Mouse (Mus musculus) layer of hippocampus, adult 8-10 months (tissue): ENCODE data around the gene Tecr. TPM values are rescaled to one million over a fixed set of nuclear protein-coding genes. Genes with fewer than 3 reads are reported as not detected.

Experiments used
- DNase-seq, 2 experiments: peaks; one replicate each; pipeline ENCODE4 v3.0.0; 2022; ENCODE audit warnings: low spot score in 2 of 2
- total RNA-seq, 4 experiments: library from RNA; stranded (reverse); gene quantifications; 2 replicates each; pipeline ENCODE4 v1.2.4; 2022

The Tecr gene
- total RNA-seq, result 100 to 1,000 TPM; 568 to 585 (median 584) TPM

GRCm38 (mm10) chr8:83607661-83608397 is at the start of gene Tecr, which contains the start of gene Dnajb1:
TSS of gene Tecr (minus strand) at chr8:83607971.
TSS of gene Dnajb1 (plus strand) at chr8:83608193.
- DNase-seq, result peak; percentile 99

DNA sequence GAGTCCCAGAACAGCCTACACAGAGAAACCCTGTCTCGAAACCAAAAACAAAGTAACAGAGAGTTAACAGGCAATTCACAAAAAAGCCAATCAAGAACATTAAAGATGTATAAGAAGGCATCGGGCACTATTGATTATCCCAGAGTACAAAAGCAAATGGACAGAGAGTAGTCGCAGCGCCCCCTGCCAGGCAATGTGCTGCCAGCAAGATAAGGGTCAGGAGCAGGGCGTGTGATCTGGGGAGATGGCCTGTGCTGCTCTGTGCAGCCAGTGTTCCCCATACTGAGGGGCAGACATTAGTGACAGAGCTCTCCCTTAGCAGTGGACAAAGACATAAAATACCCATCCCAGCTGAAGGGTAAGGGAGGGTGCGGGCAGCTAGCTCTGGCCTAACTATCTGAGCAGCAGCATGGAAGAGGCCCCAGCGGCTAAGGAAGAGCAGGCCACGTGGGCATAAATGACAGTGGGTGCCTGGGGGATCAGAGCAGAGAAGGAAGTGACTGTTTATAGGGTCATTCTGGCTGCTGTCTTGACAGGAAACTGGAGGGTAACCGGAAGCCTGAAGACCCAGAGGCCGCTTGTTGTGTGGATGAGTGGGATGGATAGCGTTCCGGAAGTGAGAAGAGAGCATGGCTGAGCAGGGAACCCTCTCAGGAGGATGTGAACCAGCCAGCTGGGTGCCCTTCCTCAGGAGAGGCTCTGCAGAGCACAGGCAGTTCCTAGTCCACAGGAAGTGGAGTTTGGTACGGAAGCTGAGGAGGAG is 48.9 kb upstream of the Tecr start:
- DNase-seq, result no peak

DNA sequence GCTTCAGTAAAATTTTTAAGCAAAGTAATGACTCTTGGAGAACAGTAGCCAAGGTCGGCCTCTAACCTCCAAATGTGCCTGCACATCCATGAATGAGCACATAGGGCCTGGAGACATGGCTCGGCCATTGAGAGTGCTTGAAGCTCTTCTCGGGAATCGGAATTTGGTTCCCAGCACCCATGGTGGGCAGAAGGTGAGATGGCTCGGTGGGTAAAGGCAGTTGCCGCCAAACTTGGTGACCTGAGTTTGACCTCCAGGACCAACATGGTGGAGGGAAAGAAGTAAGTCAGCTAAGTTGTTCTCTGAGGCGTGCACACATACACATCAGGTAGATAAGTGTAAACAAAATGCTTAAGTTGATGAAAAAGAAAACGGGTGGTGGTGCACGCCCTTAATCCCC is 48.3 kb upstream of the Tecr start:
- DNase-seq, result no peak

DNA sequence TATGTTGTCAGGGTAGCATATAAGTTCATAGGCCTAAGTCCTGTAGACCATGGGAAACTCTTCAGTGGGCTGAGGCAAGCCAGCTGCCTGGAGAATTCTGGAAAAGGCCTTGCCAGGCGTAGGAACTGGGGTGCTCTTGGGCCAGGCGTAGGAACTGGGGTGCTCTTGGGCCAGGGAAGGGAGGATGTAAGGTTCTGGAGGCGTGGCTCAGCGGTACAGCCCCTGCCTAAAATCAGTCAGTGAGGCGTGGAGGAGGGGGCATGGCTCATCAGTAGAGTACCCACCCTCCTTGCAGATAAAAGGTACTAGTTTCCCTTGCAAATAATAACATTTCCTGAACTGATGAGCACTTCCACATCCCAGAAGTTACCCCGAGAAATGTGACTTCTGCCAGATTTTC is 47.0 kb upstream of the Tecr start:
- DNase-seq, result no peak

DNA sequence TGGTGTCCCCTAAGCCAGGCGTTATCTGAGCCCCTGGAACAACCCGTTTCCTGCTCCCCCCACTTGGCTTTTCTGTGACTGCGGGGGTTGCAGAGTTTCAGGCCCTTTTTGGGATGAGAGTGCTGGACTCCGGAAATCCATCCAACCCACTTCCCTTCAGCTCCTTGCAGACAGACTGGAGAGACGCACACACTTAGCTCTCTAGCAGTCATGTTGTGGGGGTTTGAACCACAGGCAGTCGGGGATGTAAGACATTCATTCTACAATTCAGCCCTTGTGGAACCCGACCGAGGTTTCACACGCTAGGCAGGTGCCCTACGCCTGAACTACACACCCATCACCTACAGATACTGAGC is 45.9 kb upstream of the Tecr start:
- no peak for DNase-seq

GRCm38 (mm10) chr8:83652744-83653661 is 45.2 kb upstream of the Tecr start:
- no peak for DNase-seq

GRCm38 (mm10) chr8:83652030-83652743 is 44.4 kb upstream of the Tecr start, which contains the start of gene Gipc1:
TSS of gene Gipc1 (plus strand) at chr8:83652677.
- DNase-seq, result peak; percentile 96 to 97

DNA sequence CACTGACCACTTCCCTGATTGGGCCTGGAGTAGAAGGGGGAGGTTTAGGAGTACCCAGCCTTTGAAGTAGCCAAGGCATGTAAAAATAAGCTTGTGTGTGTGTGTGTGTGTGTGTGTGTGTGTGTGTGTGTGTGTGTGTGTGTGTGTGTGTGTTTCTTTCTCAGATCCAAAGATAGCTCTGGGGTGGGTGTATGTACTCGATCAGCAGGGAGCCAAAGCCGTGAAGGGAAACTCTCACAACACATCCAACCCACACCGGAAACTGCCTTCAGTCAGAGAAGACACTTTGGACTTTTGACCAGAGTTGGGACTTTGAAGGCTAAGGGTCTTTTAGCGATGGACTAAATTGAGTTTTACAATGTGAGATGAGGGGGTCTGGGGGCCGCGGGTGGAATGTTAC is 41.9 kb upstream of the Tecr start:
- no peak for DNase-seq

DNA sequence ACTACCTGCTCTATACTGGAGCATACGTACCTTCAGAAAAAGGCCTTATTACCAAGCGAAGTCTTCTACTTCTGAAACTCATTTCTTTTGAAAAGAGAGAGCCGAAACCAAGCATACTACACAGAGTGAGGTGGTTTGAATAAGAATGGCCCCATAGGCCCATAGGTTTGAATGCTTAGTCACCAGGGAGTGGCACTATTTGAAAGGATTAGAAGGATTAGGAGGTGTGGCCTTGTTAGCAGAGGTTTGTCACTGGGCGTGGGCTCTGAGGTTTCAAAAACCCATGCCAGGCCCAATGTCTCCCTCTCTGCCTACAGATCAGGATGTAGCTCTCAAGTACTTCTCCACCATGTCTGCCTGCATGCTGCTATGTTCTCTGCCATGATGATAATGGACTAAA is 40.3 kb upstream of the Tecr start:
- DNase-seq, result no peak

- no peak for DNase-seq
Measured at GRCm38 (mm10) chr8:83647511-83647910, 39.7 kb upstream of the Tecr start.

DNA sequence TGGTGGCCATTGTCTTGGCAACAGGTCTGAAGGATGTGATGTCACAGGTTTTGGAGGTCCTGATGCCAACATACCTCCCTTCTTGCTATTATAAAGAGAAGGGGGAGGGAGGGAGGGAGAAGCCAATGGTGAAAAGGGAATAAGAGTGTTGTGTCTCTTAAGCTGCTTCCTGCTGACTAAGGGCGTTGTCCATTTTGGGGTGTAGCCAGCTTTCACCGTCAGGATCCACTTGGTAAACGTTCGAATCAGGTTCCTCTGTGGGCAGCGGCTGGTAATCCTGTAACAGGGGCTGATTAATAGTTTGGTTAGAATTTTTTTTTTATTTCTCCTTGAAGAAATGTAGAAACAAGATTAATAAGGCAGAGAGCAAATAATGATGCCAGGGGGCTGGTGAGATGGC is 31.9 kb upstream of the Tecr start:
- DNase-seq, result no peak

- DNase-seq, result no peak
Measured at GRCm38 (mm10) chr8:83638856-83639255, 31.1 kb upstream of the Tecr start.

DNA sequence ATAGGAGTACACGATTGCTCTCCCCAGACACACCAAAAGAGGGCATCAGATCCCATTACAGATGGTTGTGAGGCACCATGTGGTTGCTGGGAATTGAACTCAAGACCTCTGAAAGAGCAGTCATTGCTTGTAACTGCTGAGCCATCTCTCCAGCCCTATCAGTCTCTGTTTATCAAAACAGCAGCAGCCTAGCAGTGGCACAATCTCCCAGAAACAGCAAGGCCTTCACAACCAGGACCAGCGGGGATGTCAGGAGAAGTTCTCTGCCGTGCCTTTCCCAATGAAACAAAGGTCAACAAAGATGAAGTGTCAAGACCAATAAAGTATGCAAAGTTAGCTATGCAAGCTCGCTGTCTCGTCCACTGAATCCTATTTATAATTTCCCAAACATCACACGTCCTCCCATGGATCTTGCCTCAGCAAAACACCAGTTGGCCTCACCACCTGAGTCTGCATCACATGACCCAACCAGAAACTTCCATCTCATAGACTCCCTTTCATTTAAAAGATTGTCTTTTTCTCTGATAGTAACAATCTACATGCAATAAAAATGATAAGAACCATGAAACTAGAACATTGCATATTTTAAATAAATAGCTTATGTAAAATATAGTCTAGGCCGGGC is 24.4 kb upstream of the Tecr start:
- no peak for DNase-seq

DNA sequence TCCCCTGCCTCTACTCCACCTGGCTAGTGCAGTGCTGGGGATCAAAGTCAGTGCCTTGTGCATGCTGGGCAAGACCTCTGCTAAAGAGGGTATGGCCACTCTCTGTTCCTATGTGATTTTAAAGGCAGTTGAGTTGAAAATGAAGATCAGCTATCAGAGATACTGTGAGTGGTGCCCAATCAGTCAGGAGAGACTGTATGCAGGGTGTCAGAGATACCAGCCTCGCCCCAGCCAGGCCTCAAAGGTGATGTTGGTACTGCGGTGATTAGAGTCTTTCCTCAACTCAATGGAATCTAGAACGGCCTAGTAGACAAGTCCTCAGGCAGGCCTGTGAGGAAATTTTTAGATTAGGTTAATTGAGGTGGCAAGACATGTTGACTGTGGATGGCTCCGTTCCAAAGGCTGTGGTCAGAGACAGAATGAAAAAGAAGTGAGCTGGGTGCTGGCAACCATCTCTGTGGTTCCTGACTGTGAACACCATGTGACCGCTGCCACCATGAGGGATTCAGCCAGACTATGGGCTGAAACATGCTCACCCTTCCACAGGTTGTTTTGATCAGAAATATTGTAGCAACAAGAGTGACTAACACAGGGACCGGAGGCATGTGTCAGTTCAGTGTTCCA is 18.0 kb upstream of the Tecr start:
- DNase-seq, result no peak

DNA sequence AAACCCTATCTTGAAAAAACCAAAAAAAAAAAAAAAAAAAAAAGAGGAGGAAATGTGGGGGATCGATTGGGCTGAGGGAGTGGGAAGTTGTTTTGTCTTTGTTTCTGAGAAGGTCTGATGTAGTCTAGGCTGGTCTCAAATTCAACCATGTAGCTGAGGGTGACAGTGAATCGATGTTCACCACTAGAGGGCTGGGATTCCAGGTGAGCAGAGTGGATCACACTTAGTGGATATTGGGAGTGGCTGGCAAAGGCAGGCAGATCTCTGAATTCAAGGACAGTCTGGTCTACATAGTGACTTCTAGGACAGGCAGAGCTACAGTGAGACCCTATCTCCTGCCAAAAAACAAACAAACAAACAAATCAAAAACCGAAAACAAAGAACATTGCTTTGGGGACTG is 17.0 kb upstream of the Tecr start:
- no peak for DNase-seq

DNA sequence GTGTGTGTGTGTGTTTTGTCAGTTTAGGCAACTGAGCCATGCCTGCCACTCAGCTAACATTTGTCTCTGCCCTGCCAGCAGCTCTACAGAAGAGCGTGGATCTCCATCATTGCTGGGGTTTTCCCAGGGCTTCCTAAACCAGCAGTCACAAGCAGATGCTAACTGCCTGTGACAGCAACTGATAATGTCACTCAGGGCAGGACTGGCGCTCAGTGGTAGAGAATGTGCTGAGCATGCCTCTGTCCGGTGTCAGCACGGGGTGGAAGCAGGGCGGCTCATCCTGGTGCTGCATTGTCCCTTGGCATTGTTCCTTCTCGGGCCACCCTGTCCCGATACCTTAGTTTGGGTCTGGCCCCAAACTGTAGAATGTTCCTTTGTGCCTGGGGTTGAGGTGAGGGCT is 15.8 kb upstream of the Tecr start:
- no peak for DNase-seq

DNA sequence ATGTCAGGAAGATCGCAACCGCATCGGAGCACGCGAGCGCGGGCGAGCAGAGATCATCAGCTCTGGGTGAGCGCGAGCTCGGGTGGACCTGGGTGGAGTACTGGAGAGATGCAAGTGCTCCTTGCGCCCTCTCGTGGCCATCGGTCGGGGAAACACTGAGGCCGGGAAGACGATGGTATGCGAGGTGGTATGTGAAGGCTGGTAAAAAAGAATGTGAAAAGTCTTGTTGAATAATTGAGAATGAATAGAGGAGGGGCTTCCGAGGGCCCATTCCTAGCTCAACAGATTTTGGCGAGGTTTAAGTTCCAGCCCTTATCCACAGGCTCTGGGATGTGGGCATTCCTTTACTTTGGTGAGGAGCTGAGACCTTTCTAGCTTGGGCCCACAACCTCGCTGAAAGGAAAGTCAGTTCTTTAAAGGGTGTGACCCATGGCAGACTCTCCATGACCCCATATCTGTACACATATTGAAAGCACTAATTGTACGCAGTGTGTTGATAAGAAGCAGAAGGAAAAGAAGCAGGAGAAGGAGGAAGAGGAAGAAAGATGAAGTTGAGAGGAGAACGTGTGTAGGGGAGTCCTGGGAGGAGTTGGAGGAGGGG is 14.7 kb upstream of the Tecr start:
- peak; percentile 83 to 95 for DNase-seq

- DNase-seq, result no peak
Measured at GRCm38 (mm10) chr8:83621691-83622388, 14.1 kb upstream of the Tecr start.
